Mouse (Mus musculus): ENCODE data around the gene Yipf4. TPM values are rescaled to one million over a fixed set of nuclear protein-coding genes. Genes with fewer than 3 reads are reported as not detected.

The Yipf4 gene
- polyA plus RNA-seq, 1 experiment from 2014 or later = 31.2 TPM

GRCm38 (mm10) chr17:74480361-74481069, 8.8 kb upstream of the Yipf4 start:
- 89% methylated on average over 14 of the region's 14 CpGs for WGBS
- no peaks in the 10 kb centered on the region for H3K27me3 ChIP-seq (ENCODE audit: low read depth, poor library complexity, severe bottlenecking)
- DNase-seq (ENCODE audit: low spot score) = no peak
- H3K27ac ChIP-seq = no peak overlapping the region
- H3K4me3 ChIP-seq = no peak overlapping the region
- H3K4me1 ChIP-seq = no peaks in the 10 kb centered on the region
- no peaks in the 10 kb centered on the region for H3K9me3 ChIP-seq (replicated peaks)
- H3K36me3 ChIP-seq = no peaks in the 10 kb centered on the region

GRCm38 (mm10) chr17:74489901-74490220, 568 bp downstream of the Yipf4 start:
- 1% methylated on average over 12 of the region's 12 CpGs for WGBS
- Histone ChIP-seq H3K4me1 (peaks cover 4% of the 10 kb centered on the region; the same call in 1 of the 2 replicates), H3K36me3 (peaks cover 28% of the 10 kb centered on the region), H3K4me3 (peak overlapping the region; percentile 76), H3K27me3 (ENCODE audit: low read depth, poor library complexity, severe bottlenecking) (no peaks in the 10 kb centered on the region), H3K9me3 (replicated peaks) (no peaks in the 10 kb centered on the region), H3K27ac (peak overlapping the region; percentile 86)
- DNase-seq (ENCODE audit: low spot score) = no peak

- Histone ChIP-seq H3K36me3 (peaks cover 43% of the 10 kb centered on the region), H3K4me1 (peaks cover 4% of the 10 kb centered on the region; the same call in 1 of the 2 replicates), H3K27ac (no peak overlapping the region), H3K4me3 (no peak overlapping the region), H3K9me3 (replicated peaks) (no peaks in the 10 kb centered on the region), H3K27me3 (ENCODE audit: low read depth, poor library complexity, severe bottlenecking) (no peaks in the 10 kb centered on the region)
- DNase-seq (ENCODE audit: low spot score) = no peak
- WGBS = 98% methylated on average over 3 of the region's 3 CpGs
These were observed 2.3 kb downstream of the Yipf4 start for GRCm38 (mm10) chr17:74491565-74491964.

GRCm38 (mm10) chr17:74500204-74500603, 10.9 kb downstream of the Yipf4 start:
- Histone ChIP-seq H3K27me3 (ENCODE audit: low read depth, poor library complexity, severe bottlenecking) (no peaks in the 10 kb centered on the region), H3K4me1 (no peaks in the 10 kb centered on the region), H3K4me3 (no peak overlapping the region), H3K27ac (no peak overlapping the region), H3K36me3 (peaks cover 53% of the 10 kb centered on the region), H3K9me3 (replicated peaks) (no peaks in the 10 kb centered on the region)
- 94% methylated on average over 4 of the region's 4 CpGs for WGBS
- no peak for DNase-seq (ENCODE audit: low spot score)

GRCm38 (mm10) chr17:74501085-74501484, 11.8 kb downstream of the Yipf4 start:
- H3K4me1 ChIP-seq = no peaks in the 10 kb centered on the region
- H3K27ac ChIP-seq = no peak overlapping the region
- H3K4me3 ChIP-seq = no peak overlapping the region
- H3K36me3 ChIP-seq = peaks cover 45% of the 10 kb centered on the region
- H3K9me3 ChIP-seq (replicated peaks) = no peaks in the 10 kb centered on the region
- DNase-seq (ENCODE audit: low spot score) = no peak
- H3K27me3 ChIP-seq (ENCODE audit: low read depth, poor library complexity, severe bottlenecking) = no peaks in the 10 kb centered on the region

- Histone ChIP-seq H3K27me3 (ENCODE audit: low read depth, poor library complexity, severe bottlenecking) (no peaks in the 10 kb centered on the region), H3K4me3 (no peak overlapping the region), H3K27ac (no peak overlapping the region), H3K9me3 (replicated peaks) (no peaks in the 10 kb centered on the region), H3K4me1 (no peaks in the 10 kb centered on the region), H3K36me3 (no peaks in the 10 kb centered on the region)
- 88% methylated on average over 2 of the region's 2 CpGs for WGBS
- no peak for DNase-seq (ENCODE audit: low spot score)
These were observed 18.6 kb downstream of the Yipf4 start for GRCm38 (mm10) chr17:74507934-74508333.

- no peak for DNase-seq (ENCODE audit: low spot score)
- Histone ChIP-seq H3K4me3 (no peak overlapping the region), H3K27me3 (ENCODE audit: low read depth, poor library complexity, severe bottlenecking) (no peaks in the 10 kb centered on the region), H3K36me3 (no peaks in the 10 kb centered on the region), H3K4me1 (no peaks in the 10 kb centered on the region), H3K27ac (no peak overlapping the region), H3K9me3 (replicated peaks) (no peaks in the 10 kb centered on the region)
- 95% methylated on average over 3 of the region's 3 CpGs for WGBS
These were observed 19.3 kb downstream of the Yipf4 start for GRCm38 (mm10) chr17:74508600-74508999.

GRCm38 (mm10) chr17:74512308-74512707, 23.0 kb downstream of the Yipf4 start:
- no peak for DNase-seq (ENCODE audit: low spot score)
- H3K27me3 ChIP-seq (ENCODE audit: low read depth, poor library complexity, severe bottlenecking) = no peaks in the 10 kb centered on the region
- 82% methylated on average over 2 of the region's 2 CpGs for WGBS
- no peaks in the 10 kb centered on the region for H3K36me3 ChIP-seq
- H3K27ac ChIP-seq = no peak overlapping the region
- H3K4me1 ChIP-seq = no peaks in the 10 kb centered on the region
- H3K9me3 ChIP-seq (replicated peaks) = no peaks in the 10 kb centered on the region
- no peak overlapping the region for H3K4me3 ChIP-seq

GRCm38 (mm10) chr17:74522797-74523723, 33.8 kb downstream of the Yipf4 start:
- WGBS = 84% methylated on average over 8 of the region's 8 CpGs
- Histone ChIP-seq H3K27ac (no peak overlapping the region), H3K27me3 (ENCODE audit: low read depth, poor library complexity, severe bottlenecking) (no peaks in the 10 kb centered on the region), H3K4me3 (no peak overlapping the region), H3K36me3 (no peaks in the 10 kb centered on the region), H3K4me1 (peaks cover 12% of the 10 kb centered on the region), H3K9me3 (replicated peaks) (no peaks in the 10 kb centered on the region)
- no peak for DNase-seq (ENCODE audit: low spot score)

GRCm38 (mm10) chr17:74526117-74526516, 36.8 kb downstream of the Yipf4 start:
- Histone ChIP-seq H3K9me3 (replicated peaks) (no peaks in the 10 kb centered on the region), H3K36me3 (no peaks in the 10 kb centered on the region), H3K4me1 (peaks cover 25% of the 10 kb centered on the region), H3K27ac (no peak overlapping the region), H3K4me3 (no peak overlapping the region), H3K27me3 (ENCODE audit: low read depth, poor library complexity, severe bottlenecking) (no peaks in the 10 kb centered on the region)
- 94% methylated on average over 2 of the region's 2 CpGs for WGBS
- DNase-seq (ENCODE audit: low spot score) = no peak

GRCm38 (mm10) chr17:74526806-74527653, 37.7 kb downstream of the Yipf4 start:
- WGBS = 88% methylated on average over 9 of the region's 9 CpGs

GRCm38 (mm10) chr17:74527729-74528607, 38.7 kb downstream of the Yipf4 start, which contains the start of gene Birc6:
TSS of gene Birc6 (plus strand) at chr17:74528295.
- DNase-seq (ENCODE audit: low spot score) = peak; percentile 100
- Histone ChIP-seq H3K9me3 (replicated peaks) (no peaks in the 10 kb centered on the region), H3K4me3 (peak within 1 kb of the TSS; percentile 99), H3K4me1 (peaks cover 25% of the 10 kb centered on the region), H3K27ac (peak within 1 kb of the TSS; percentile 98), H3K27me3 (ENCODE audit: low read depth, poor library complexity, severe bottlenecking) (no peaks in the 10 kb centered on the region), H3K36me3 (0 out of 2 replicates have a peak, but pooled peaks cover 3% of the 10 kb centered on the region)
- under 1% methylated on average over 71 of the region's 71 CpGs for WGBS

More at GRCm38 (mm10) chr17:74526806-74527653, 37.7 kb downstream of the Yipf4 start:
- H3K4me3 ChIP-seq = peak overlapping the region; percentile 99
- no peaks in the 10 kb centered on the region for H3K9me3 ChIP-seq (replicated peaks)
- peaks cover 25% of the 10 kb centered on the region for H3K4me1 ChIP-seq
- no peak for DNase-seq (ENCODE audit: low spot score)
- peak overlapping the region; percentile 98 for H3K27ac ChIP-seq
- no peaks in the 10 kb centered on the region for H3K27me3 ChIP-seq (ENCODE audit: low read depth, poor library complexity, severe bottlenecking)
- no peaks in the 10 kb centered on the region for H3K36me3 ChIP-seq

All from limb, embryonic 10.5 days (tissue).